Mouse (Mus musculus) NIH3T3 (cell line): ENCODE measurements around the gene Zfp960.
"Not testable (repeated sequence)": the region's sequence is repeated elsewhere in the genome, so short reads cannot be mapped to it uniquely, and the experiment has no call there.

Experiments
- DNase-seq: peaks from one replicate; pipeline ENCODE4 v3.0.0-alpha.2; 2012; ENCODE audit warnings: low read depth

Zfp960 gene

GRCm38 (mm10) chr17:17063628-17064494, at the start of gene Zfp960:
Gene Zfp960, plus strand, starts transcription at chr17:17064113.
- peak; percentile 91 for DNase-seq

GRCm38 (mm10) chr17:17018071-17018470, 45.8 kb upstream of the Zfp960 start:
- not testable (repeated sequence) for DNase-seq

GRCm38 (mm10) chr17:17059566-17059965, 4.3 kb upstream of the Zfp960 start:
- DNase-seq: not testable (repeated sequence)

- DNase-seq: not testable (repeated sequence)
Observed at GRCm38 (mm10) chr17:17120830-17121502, 57.1 kb downstream of the Zfp960 start, which contains the start of gene Zfp97. Gene Zfp97, plus strand, starts transcription at chr17:17121415.
